Mouse (Mus musculus): ENCODE measurements around the gene Suco. TPM values are rescaled to one million over a fixed set of nuclear protein-coding genes. Genes with fewer than 3 reads are reported as not detected.

Gene Suco
- total and polyA plus RNA-seq, 3 experiments = 6.4 to 6.8 TPM; not detected in 1

- peaks cover 9 to 19% of the 10 kb centered on the region in 2 experiments; a peak in 3 of 4 replicates for H3K4me1 ChIP-seq (ENCODE audit: control insufficient read depth in 1 of 2, insufficient read depth in 2 of 2, low read length in 2 of 2)
- peaks cover 0 to 17% of the 10 kb centered on the region in 2 experiments; a peak in 2 of 4 replicates for H3K36me3 ChIP-seq (ENCODE audit: control insufficient read depth in 1 of 2, insufficient read depth in 2 of 2, low read length in 2 of 2)
- no peak for DNase-seq (ENCODE audit: low read depth, low spot score)
- no peaks in the 10 kb centered on the region for H3K79me2 ChIP-seq (ENCODE audit: control insufficient read depth, insufficient read depth, low read length, poor library complexity)
- H3K27ac ChIP-seq (ENCODE audit: control insufficient read depth, low read depth, low read length) = no peak overlapping the region
- no peak overlapping the region for H3K9ac ChIP-seq (ENCODE audit: control insufficient read depth, low read depth, low read length, poor library complexity, severe bottlenecking)
- TF ChIP-seq CTCF (IDR thresholded peaks at IDR 0.05 in 2 of 3, conservative IDR thresholded peaks at IDR 0.05 in 1 of 3; ENCODE audit: control insufficient read depth in 1 of 3, insufficient read depth in 1 of 3, low read depth in 2 of 3, low read length in 3 of 3, poor library complexity in 1 of 3, severe bottlenecking in 1 of 3) (no peak), ZNF384 (IDR thresholded peaks at IDR 0.05; ENCODE audit: low read depth, low read length) (no peak), ZC3H11A (IDR thresholded peaks at IDR 0.05; ENCODE audit: low read depth, low read length) (no peak), ZMIZ1 (IDR thresholded peaks at IDR 0.05; ENCODE audit: low read depth, low read length) (no peak), ETS1 (IDR thresholded peaks at IDR 0.05; ENCODE audit: low read depth, low read length) (no peak), GABPA (IDR thresholded peaks at IDR 0.05; ENCODE audit: low read depth, low read length) (no peak), NRF1 (IDR thresholded peaks at IDR 0.05; ENCODE audit: insufficient read depth, low read depth, low read length, poor library complexity, severe bottlenecking) (no peak), GATA1 (IDR thresholded peaks at IDR 0.05; ENCODE audit: low read depth, low read length) (no peak), MYC (IDR thresholded peaks at IDR 0.05; ENCODE audit: low read depth, low read length) (no peak), SIN3A (IDR thresholded peaks at IDR 0.05; ENCODE audit: low read length) (no peak), TCF12 (IDR thresholded peaks at IDR 0.05; ENCODE audit: low read depth, low read length) (no peak), MEF2A (IDR thresholded peaks at IDR 0.05; ENCODE audit: extremely low read depth, insufficient replicate concordance, low read depth, low read length, poor library complexity, severe bottlenecking) (no peak), POLR2A (IDR thresholded peaks at IDR 0.05; ENCODE audit: control insufficient read depth in 1 of 2, insufficient read depth in 1 of 2, low read depth in 1 of 2, low read length in 2 of 2, poor library complexity in 1 of 2) (no peak), RAD21 (IDR thresholded peaks at IDR 0.05; ENCODE audit: low read depth, low read length) (no peak)
- H3K27me3 ChIP-seq (ENCODE audit: control insufficient read depth in 1 of 2, insufficient read depth in 2 of 2, low read length in 2 of 2) = peaks cover 0 to 3% of the 10 kb centered on the region in 2 experiments; a peak in 1 of 4 replicates
- H3K4me3 ChIP-seq (ENCODE audit: control insufficient read depth in 1 of 2, insufficient read depth in 1 of 2, low read depth in 2 of 2, low read length in 2 of 2) = no peak overlapping the region
- H3K9me3 ChIP-seq (replicated peaks; ENCODE audit: insufficient read depth, low read length) = no peaks in the 10 kb centered on the region
Observed at GRCm38 (mm10) chr1:161897235-161897634, 20.8 kb upstream of the Suco start.

- Histone ChIP-seq H3K9me3 (replicated peaks; ENCODE audit: insufficient read depth, low read length) (no peaks in the 10 kb centered on the region), H3K4me1 (ENCODE audit: control insufficient read depth in 1 of 2, insufficient read depth in 2 of 2, low read length in 2 of 2) (peaks cover 9 to 19% of the 10 kb centered on the region in 2 experiments; a peak in 3 of 4 replicates)
Observed at GRCm38 (mm10) chr1:161896130-161896529, 19.6 kb upstream of the Suco start.

More at GRCm38 (mm10) chr1:161896130-161896529, 19.6 kb upstream of the Suco start:
- Histone ChIP-seq H3K27me3 (ENCODE audit: control insufficient read depth in 1 of 2, insufficient read depth in 2 of 2, low read length in 2 of 2) (peaks cover 0 to 3% of the 10 kb centered on the region in 2 experiments; a peak in 1 of 4 replicates), H3K27ac (ENCODE audit: control insufficient read depth, low read depth, low read length) (no peak overlapping the region), H3K4me3 (ENCODE audit: control insufficient read depth in 1 of 2, insufficient read depth in 1 of 2, low read depth in 2 of 2, low read length in 2 of 2) (no peak overlapping the region), H3K36me3 (ENCODE audit: control insufficient read depth in 1 of 2, insufficient read depth in 2 of 2, low read length in 2 of 2) (peaks cover 0 to 17% of the 10 kb centered on the region in 2 experiments; a peak in 2 of 4 replicates), H3K9ac (ENCODE audit: control insufficient read depth, low read depth, low read length, poor library complexity, severe bottlenecking) (no peak overlapping the region), H3K79me2 (ENCODE audit: control insufficient read depth, insufficient read depth, low read length, poor library complexity) (no peaks in the 10 kb centered on the region)
- DNase-seq (ENCODE audit: low read depth, low spot score) = peak; percentile 23
- no peak for TF ChIP-seq POLR2AphosphoS2 (IDR thresholded peaks at IDR 0.05; ENCODE audit: low read length)
- TF ChIP-seq TCF12 (IDR thresholded peaks at IDR 0.05; ENCODE audit: low read depth, low read length) = no peak
- TF ChIP-seq ETS1 (IDR thresholded peaks at IDR 0.05; ENCODE audit: low read depth, low read length) = no peak
- no peak for TF ChIP-seq CHD2 (IDR thresholded peaks at IDR 0.05; ENCODE audit: low read length)
- TF ChIP-seq JUND (IDR thresholded peaks at IDR 0.05; ENCODE audit: low read depth, low read length) = no peak
- no peak for TF ChIP-seq MXI1 (IDR thresholded peaks at IDR 0.05; ENCODE audit: low read depth, low read length)
- no peak for TF ChIP-seq NRF1 (IDR thresholded peaks at IDR 0.05; ENCODE audit: insufficient read depth, low read depth, low read length, poor library complexity, severe bottlenecking)
- TF ChIP-seq USF2 (IDR thresholded peaks at IDR 0.05; ENCODE audit: borderline replicate concordance in 1 of 2, insufficient read depth in 1 of 2, low read depth in 1 of 2, low read length in 2 of 2) = no peak
- TF ChIP-seq KAT2A (conservative IDR thresholded peaks at IDR 0.05; ENCODE audit: low read depth, low read length) = no peak
- no peak for TF ChIP-seq RAD21 (IDR thresholded peaks at IDR 0.05; ENCODE audit: low read depth, low read length)
- TF ChIP-seq POLR2A (IDR thresholded peaks at IDR 0.05; ENCODE audit: control insufficient read depth in 1 of 2, insufficient read depth in 1 of 2, low read depth in 1 of 2, low read length in 2 of 2, poor library complexity in 1 of 2) = no peak
- no peak for TF ChIP-seq ZMIZ1 (IDR thresholded peaks at IDR 0.05; ENCODE audit: low read depth, low read length)
- no peak for TF ChIP-seq CHD1 (IDR thresholded peaks at IDR 0.05; ENCODE audit: low read depth, low read length)
- TF ChIP-seq TAL1 (IDR thresholded peaks at IDR 0.05; ENCODE audit: low read length) = no peak
- TF ChIP-seq TBP (IDR thresholded peaks at IDR 0.05; ENCODE audit: low read depth, low read length) = no peak
- no peak for TF ChIP-seq RCOR1 (IDR thresholded peaks at IDR 0.05; ENCODE audit: low read depth, low read length)
- TF ChIP-seq ZNF384 (IDR thresholded peaks at IDR 0.05; ENCODE audit: low read depth, low read length) = no peak
- TF ChIP-seq BHLHE40 (IDR thresholded peaks at IDR 0.05; ENCODE audit: borderline replicate concordance, low read depth, low read length) = no peak
- TF ChIP-seq GABPA (IDR thresholded peaks at IDR 0.05; ENCODE audit: low read depth, low read length) = no peak

Data from MEL (cell line).